Mouse (Mus musculus) adrenal gland, postnatal 14 days (tissue): Measurements from ENCODE around the gene Lrit2. TPM values are rescaled to one million over a fixed set of nuclear protein-coding genes. Genes with fewer than 3 reads are reported as not detected.

Source experiments
- DNase-seq: peaks from one replicate; pipeline ENCODE4 v3.0.0; 2021; ENCODE audit warnings: mixed read lengths
- total RNA-seq: library from RNA; stranded (reverse); gene quantifications from 2 replicates; pipeline ENCODE4 v1.2.3, GENCODE M21; 2021

Gene Lrit2
- total RNA-seq, 1 experiment from 2014 or later, result not detected

GRCm38 (mm10) chr14:37112931-37113330, 45.2 kb downstream of the Lrit2 start:
- peak; percentile 65 for DNase-seq

- no peak for DNase-seq
Observed at GRCm38 (mm10) chr14:37113922-37114321, 46.2 kb downstream of the Lrit2 start, which contains the start of gene 2610528A11Rik. TSS of gene 2610528A11Rik (minus strand) at chr14:37114022.

GRCm38 (mm10) chr14:37119233-37119632, 51.5 kb downstream of the Lrit2 start:
- DNase-seq, result no peak

Other genes with a start within 250 kb of the Lrit2 start
- 31.3 and 31.4 TPM in 2 replicates for gene Ccser2, start 99.2 kb upstream of the Lrit2 start, total RNA-seq
- not detected in 2 replicates for gene Rgr, start 19.0 kb upstream of the Lrit2 start, total RNA-seq
- 0.11 TPM in 1 of 2 replicates, not detected in the other for gene Lrit1, start 13.1 kb upstream of the Lrit2 start, total RNA-seq
- 0.11 and 0.19 TPM in 2 replicates for gene Cdhr1, start 30.4 kb downstream of the Lrit2 start, total RNA-seq
- gene 2610528A11Rik, start 46.1 kb downstream of the Lrit2 start, total RNA-seq, result 0.70 and 2.0 TPM in 2 replicates
- 803 and 808 TPM in 2 replicates for gene Ghitm, start 67.3 kb downstream of the Lrit2 start, total RNA-seq